Mouse (Mus musculus) right cerebral cortex, postnatal 25 days (tissue): ENCODE measurements around the gene Il17c.

ENCODE experiments used
- DNase-seq: peaks from one replicate; pipeline ENCODE4 v3.0.0; 2022

Il17c gene

GRCm38 (mm10) chr8:122431694-122432442 lies 10.0 kb downstream of the Il17c start:
- no peak for DNase-seq

- no peak for DNase-seq
Measured at GRCm38 (mm10) chr8:122432443-122433268, 10.8 kb downstream of the Il17c start, which contains the start of gene Cyba. Cyba (minus strand) TSS chr8:122432930.

- no peak for DNase-seq
Measured at GRCm38 (mm10) chr8:122433269-122433905, 11.6 kb downstream of the Il17c start.

GRCm38 (mm10) chr8:122435375-122435774 lies 13.6 kb downstream of the Il17c start:
- no peak for DNase-seq

- DNase-seq: no peak
Measured at GRCm38 (mm10) chr8:122436146-122436545, 14.3 kb downstream of the Il17c start.

GRCm38 (mm10) chr8:122436586-122437125 lies 14.8 kb downstream of the Il17c start:
- DNase-seq: no peak

- DNase-seq: no peak
Measured at GRCm38 (mm10) chr8:122437708-122438331, 16.0 kb downstream of the Il17c start.

- no peak for DNase-seq
Measured at GRCm38 (mm10) chr8:122439336-122439735, 17.5 kb downstream of the Il17c start.

GRCm38 (mm10) chr8:122441326-122441725 lies 19.5 kb downstream of the Il17c start:
- no peak for DNase-seq

GRCm38 (mm10) chr8:122442356-122442755 lies 20.5 kb downstream of the Il17c start:
- no peak for DNase-seq

GRCm38 (mm10) chr8:122442781-122443180 lies 21.0 kb downstream of the Il17c start:
- no peak for DNase-seq

- peak; percentile 100 for DNase-seq
Measured at GRCm38 (mm10) chr8:122443262-122444006, 21.6 kb downstream of the Il17c start, which contains the start of gene Mvd. Mvd (minus strand) TSS chr8:122443422.

- peak; percentile 76 for DNase-seq
Measured at GRCm38 (mm10) chr8:122444058-122444748, 22.4 kb downstream of the Il17c start.

- DNase-seq: no peak
Measured at GRCm38 (mm10) chr8:122445203-122445602, 23.4 kb downstream of the Il17c start.

- no peak for DNase-seq
Measured at GRCm38 (mm10) chr8:122451161-122451703, 29.4 kb downstream of the Il17c start.

- no peak for DNase-seq
Measured at GRCm38 (mm10) chr8:122452154-122452553, 30.3 kb downstream of the Il17c start.

GRCm38 (mm10) chr8:122454409-122454808 lies 32.6 kb downstream of the Il17c start:
- no peak for DNase-seq

- no peak for DNase-seq
Measured at GRCm38 (mm10) chr8:122457171-122457570, 35.4 kb downstream of the Il17c start.

GRCm38 (mm10) chr8:122459218-122459900 lies 37.5 kb downstream of the Il17c start:
- no peak for DNase-seq

GRCm38 (mm10) chr8:122459990-122460389 lies 38.2 kb downstream of the Il17c start:
- DNase-seq: no peak
